Mouse (Mus musculus) spleen, adult 2 months (tissue): Measurements from ENCODE around the gene Plk3. TPM values are rescaled to one million over a fixed set of nuclear protein-coding genes. Genes with fewer than 3 reads are reported as not detected.
A peak's percentile ranks its signal among the peaks of the same experiment; 100 is the strongest.
"Not testable (repeated sequence)": the region's sequence is repeated elsewhere in the genome, so short reads cannot be mapped to it uniquely, and the experiment has no call there.

Experiments
- DNase-seq, 2 experiments: peaks; one replicate each; pipeline versions ENCODE4 v3.0.0 to v3.0.0-alpha.2; 2012 to 2021; ENCODE audit warnings: low spot score in 2 of 2, low read depth in 1 of 2
- H3K27ac ChIP-seq: fragments of 200-500 bp; 2 replicates; pipeline ENCODE4 v1.5.1; 2012; ENCODE audit warnings: low read length, inconsistent platforms; ENCODE audit not compliant: insufficient read depth
- H3K27me3 ChIP-seq: fragments of 200-500 bp; 2 replicates; pipeline ENCODE4 v1.6.1; 2012; ENCODE audit warnings: mild to moderate bottlenecking, moderate library complexity, low read length, inconsistent platforms; ENCODE audit not compliant: control insufficient read depth, insufficient read depth
- H3K36me3 ChIP-seq: fragments of 200-500 bp; 2 replicates; pipeline ENCODE4 v1.6.1; 2012; ENCODE audit warnings: mild to moderate bottlenecking, low read length, inconsistent platforms; ENCODE audit not compliant: control insufficient read depth, insufficient read depth
- H3K4me1 ChIP-seq: fragments of 200-500 bp; 2 replicates; pipeline ENCODE4 v1.6.1; 2011; ENCODE audit warnings: inconsistent platforms; ENCODE audit not compliant: control insufficient read depth, insufficient read depth, insufficient read length
- H3K4me3 ChIP-seq: fragments of 200-500 bp; 2 replicates; pipeline ENCODE4 v1.5.1; 2011; ENCODE audit warnings: mild to moderate bottlenecking, inconsistent platforms; ENCODE audit not compliant: insufficient read depth, insufficient read length; ENCODE audit errors: extremely low read depth
- CTCF ChIP-seq: fragments of 200-500 bp; IDR thresholded peaks from 2 replicates; pipeline ENCODE4 v1.5.1; 2011; ENCODE audit warnings: mild to moderate bottlenecking, inconsistent platforms; ENCODE audit not compliant: insufficient read depth, insufficient read length, insufficient replicate concordance; ENCODE audit errors: extremely low read depth
- POLR2A ChIP-seq: fragments of 200-500 bp; IDR thresholded peaks from 2 replicates; pipeline ENCODE4 v1.6.1; 2011; ENCODE audit warnings: low read depth, low read length, inconsistent platforms
- WGBS: fragments of 180-500 bp; shearing (Covaris S2); methylation state at CpG from one replicate; pipeline ENCODE4 v1.1.7; 2018; 5-methylcytosine and 5-hydroxymethylcytosine counted together
- polyA plus RNA-seq: library from polyadenylated mRNA; depleted of rRNA; stranded (reverse); fragments of >200 nt; gene quantifications from 2 replicates; pipeline ENCODE4 v1.2.3, GENCODE M21; 2012; rRNA removed

Gene Plk3
- 12.4 and 18.7 TPM in 2 replicates for polyA plus RNA-seq

- peaks cover 9% of the 10 kb centered on the region; the same call in 1 of the 2 replicates for H3K4me1 ChIP-seq
- peaks cover 4% of the 10 kb centered on the region; the same call in 1 of the 2 replicates for H3K36me3 ChIP-seq
- H3K27me3 ChIP-seq: no peaks in the 10 kb centered on the region
- TF ChIP-seq POLR2A (peak; percentile 79), CTCF (peak; percentile 18; the same call in 1 of the 2 replicates)
- 3% methylated on average over 48 of the region's 48 CpGs for WGBS
- peak; percentile 94 to 98 for DNase-seq
- H3K4me3 ChIP-seq: peak within 1 kb of the TSS; percentile 66
- H3K27ac ChIP-seq: peak within 1 kb of the TSS; percentile 52
These were observed at the start of gene Plk3 for GRCm38 (mm10) chr4:117133817-117134600. Plk3 (minus strand) TSS chr4:117133963.

GRCm38 (mm10) chr4:117182759-117183096, 49.0 kb upstream of the Plk3 start:
- H3K36me3 ChIP-seq, DNase-seq, H3K27me3 ChIP-seq, H3K4me1 ChIP-seq: not testable (repeated sequence)
- WGBS: 11% methylated on average over 9 of the region's 9 CpGs
- H3K4me3 ChIP-seq: peak overlapping the region; percentile 64
- H3K27ac ChIP-seq: peak overlapping the region; percentile 66

GRCm38 (mm10) chr4:117181863-117182758, 48.3 kb upstream of the Plk3 start, which contains the start of gene Kif2c:
Kif2c (minus strand) TSS chr4:117182639.
- TF ChIP-seq CTCF: no peak
- no peak; the same call in none of the 2 replicates for TF ChIP-seq POLR2A
- Histone ChIP-seq H3K27ac (peak within 1 kb of the TSS; percentile 66), H3K27me3 (no peaks in the 10 kb centered on the region), H3K4me1 (peaks cover 3% of the 10 kb centered on the region; the same call in 1 of the 2 replicates), H3K4me3 (peak within 1 kb of the TSS; percentile 64), H3K36me3 (no peaks in the 10 kb centered on the region)
- DNase-seq: peak; percentile 78 to 88
- WGBS: 2% methylated on average over 42 of the region's 42 CpGs

- Histone ChIP-seq H3K27ac (no peak overlapping the region), H3K27me3 (no peaks in the 10 kb centered on the region), H3K4me1 (no peaks in the 10 kb centered on the region), H3K36me3 (no peaks in the 10 kb centered on the region), H3K4me3 (no peak overlapping the region)
- DNase-seq: no peak
- TF ChIP-seq POLR2A: no peak
- 91% methylated on average over 5 of the region's 5 CpGs for WGBS
These were observed 36.2 kb upstream of the Plk3 start for GRCm38 (mm10) chr4:117169936-117170335.

DNA sequence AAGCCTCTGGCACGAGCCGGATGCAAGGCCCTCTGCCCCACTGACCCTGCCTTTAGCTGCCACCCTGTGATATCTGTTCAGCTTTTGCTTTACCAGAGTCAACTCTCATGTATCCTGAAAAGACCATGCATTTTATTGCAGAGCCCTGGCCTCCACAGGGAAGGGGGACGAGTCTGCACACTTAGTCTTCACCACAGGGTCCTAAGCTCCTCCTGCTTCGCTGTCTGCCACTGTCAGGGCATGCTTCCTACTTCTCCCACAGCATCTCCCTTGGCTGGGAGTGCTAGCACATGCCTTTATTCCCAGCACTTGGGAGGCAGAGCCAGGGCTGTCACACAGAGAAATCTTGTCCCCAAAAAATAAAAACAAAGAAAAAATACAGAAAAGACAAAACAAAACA, 27.4 kb upstream of the Plk3 start:
- no peaks in the 10 kb centered on the region for H3K36me3 ChIP-seq
- H3K4me1 ChIP-seq: no peaks in the 10 kb centered on the region
- H3K4me3 ChIP-seq: no peak overlapping the region
- TF ChIP-seq POLR2A (no peak), CTCF (no peak)
- no peak overlapping the region for H3K27ac ChIP-seq
- WGBS: 93% methylated on average over 4 of the region's 4 CpGs
- no peaks in the 10 kb centered on the region for H3K27me3 ChIP-seq
- DNase-seq: no peak

- TF ChIP-seq POLR2A (no peak), CTCF (no peak)
- H3K4me1 ChIP-seq: peaks cover 5% of the 10 kb centered on the region; the same call in 1 of the 2 replicates
- no peak for DNase-seq
- H3K4me3 ChIP-seq: no peak overlapping the region
- H3K27me3 ChIP-seq: no peaks in the 10 kb centered on the region
- 90% methylated on average over 10 of the region's 10 CpGs for WGBS
- no peak overlapping the region for H3K27ac ChIP-seq
- H3K36me3 ChIP-seq: no peaks in the 10 kb centered on the region
These were observed 25.9 kb upstream of the Plk3 start for GRCm38 (mm10) chr4:117159666-117160065.
